ENCODE assay signal across 29 mouse cellular contexts in the genomic region with DNA sequence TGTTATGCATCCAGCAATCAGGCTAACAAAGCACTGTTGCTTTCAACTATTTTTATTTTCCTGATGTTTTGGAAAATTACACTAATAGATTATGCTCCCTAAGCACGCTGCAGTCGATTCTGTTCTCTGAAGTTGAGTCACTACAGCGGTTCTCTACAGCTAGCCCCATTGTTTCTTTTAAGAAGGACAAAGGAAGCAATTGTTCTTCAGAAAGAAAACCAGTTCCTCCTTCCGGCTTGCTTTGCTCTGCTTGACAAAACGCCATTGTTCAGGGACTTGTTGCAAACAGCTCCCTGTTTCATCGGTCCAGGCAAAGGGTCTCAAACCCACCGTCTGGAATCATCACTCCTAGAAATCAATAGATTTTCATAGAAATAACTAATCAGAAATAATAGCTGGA.
DNase-seq lines count a peak whose midpoint lies in the region; ATAC-seq and TF ChIP-seq lines count a peak whose summit lies in the region.
"Had no signal": no experiment of that assay in that cellular context is flagged by ENCODE, and none has a peak within 500 bp of the region (broad histone marks: within the 10 kb centered on the region; RNA-seq: fewer than 3 reads in every experiment).

No protein-coding gene starts in this region.

- TF ChIP-seq CTCF in hindbrain, postnatal 0 days (IDR thresholded peaks at IDR 0.05; ENCODE audit: low read depth): no peak

- no peak overlapping the region for H3K9ac ChIP-seq in hindbrain, embryonic 11.5 days (ENCODE audit: low read depth, low read length)
- H3K9ac ChIP-seq in hindbrain, postnatal 0 days (replicated peaks; ENCODE audit: low read length): no peak overlapping the region
- H3K9ac ChIP-seq: embryonic facial prominence, embryonic 15.5 days; forebrain, embryonic 15.5 days; heart, embryonic 12.5 days; hindbrain, embryonic 15.5 days; limb, embryonic 13.5 days; lung, embryonic 15.5 days; midbrain, embryonic 15.5 days; stomach, embryonic 15.5 days had no signal

- H3K27ac ChIP-seq in hindbrain, embryonic 11.5 days (ENCODE audit: low read depth, low read length): no peak overlapping the region
- H3K27ac ChIP-seq in hindbrain, postnatal 0 days: no peak overlapping the region
- H3K27ac ChIP-seq: embryonic facial prominence, embryonic 15.5 days; heart, adult 2 months; hindbrain, embryonic 15.5 days; kidney, postnatal 0 days; limb, embryonic 13.5 days; lung, embryonic 15.5 days; midbrain, embryonic 15.5 days; stomach, embryonic 15.5 days had no signal

- whole genome bisulfite sequencing in hindbrain, embryonic 11.5 days: 39% methylated on average over 7 of the region's 7 CpGs
- WGBS in hindbrain, postnatal 0 days: 25% methylated on average over 7 of the region's 7 CpGs

- peak; percentile 5 for DNase-seq in hindbrain, embryonic 11.5 days (ENCODE audit: low spot score)
- DNase-seq in hindbrain, postnatal 0 days (ENCODE audit: low spot score): no peak
- DNase-seq in right cerebral cortex, adult 18-20 months: peak; percentile 8
- no peak for DNase-seq in right cerebral cortex, postnatal 14 days
- peak; percentile 73 for DNase-seq in ZHBTc4 (ENCODE audit: low read depth, low spot score)
- peak; percentile 84 for DNase-seq in retina, postnatal 1 day
- no peak for DNase-seq in cerebellum, adult 11-12 months
- DNase-seq: adrenal gland, postnatal 25 days; B cell, adult 2 months; cerebellum, postnatal 14 days; heart, adult 2 months; kidney, adult 8-10 months; kidney, postnatal 4 days; layer of hippocampus, adult 9-11 months; right cerebral cortex, postnatal 25 days; thymus, postnatal 14 days had no signal

- no peaks in the 10 kb centered on the region for H3K27me3 ChIP-seq in hindbrain, embryonic 11.5 days (ENCODE audit: control insufficient read depth, insufficient read depth, low read length)
- no peaks in the 10 kb centered on the region for H3K27me3 ChIP-seq in hindbrain, postnatal 0 days (ENCODE audit: insufficient read depth, low read length)
- H3K27me3 ChIP-seq: embryonic facial prominence, embryonic 15.5 days; forebrain, embryonic 15.5 days; heart, embryonic 12.5 days; hindbrain, embryonic 15.5 days; limb, embryonic 13.5 days; lung, embryonic 15.5 days; midbrain, embryonic 15.5 days; stomach, embryonic 15.5 days had no signal

- ATAC-seq in hindbrain, embryonic 11.5 days (ENCODE audit: low FRiP score): no peak
- ATAC-seq in hindbrain, postnatal 0 days: no peak
- ATAC-seq in erythroblast, adult 5-6 weeks (replicated peaks; ENCODE audit: low FRiP score, poor library complexity, severe bottlenecking): no peak
- ATAC-seq: forebrain, embryonic 15.5 days; midbrain, embryonic 15.5 days; Patski had no signal

- H3K4me1 ChIP-seq in hindbrain, embryonic 11.5 days (replicated peaks; ENCODE audit: control insufficient read depth, insufficient read depth, low read length): no peaks in the 10 kb centered on the region
- no peaks in the 10 kb centered on the region for H3K4me1 ChIP-seq in hindbrain, postnatal 0 days (ENCODE audit: insufficient read depth, low read length)
- H3K4me1 ChIP-seq: embryonic facial prominence, embryonic 15.5 days; forebrain, embryonic 15.5 days; heart, embryonic 12.5 days; limb, embryonic 13.5 days; lung, embryonic 15.5 days; stomach, embryonic 15.5 days had no signal

- no peak overlapping the region for H3K4me2 ChIP-seq in hindbrain, embryonic 11.5 days (replicated peaks; ENCODE audit: low read depth, low read length)
- no peak overlapping the region for H3K4me2 ChIP-seq in hindbrain, postnatal 0 days (ENCODE audit: low read depth, low read length)
- H3K4me2 ChIP-seq: embryonic facial prominence, embryonic 15.5 days; forebrain, embryonic 15.5 days; heart, embryonic 12.5 days; hindbrain, embryonic 15.5 days; limb, embryonic 13.5 days; liver, embryonic 11.5 days; lung, embryonic 15.5 days; midbrain, embryonic 15.5 days; stomach, embryonic 15.5 days had no signal

- no peaks in the 10 kb centered on the region for H3K36me3 ChIP-seq in hindbrain, embryonic 11.5 days (ENCODE audit: control insufficient read depth, insufficient read depth, low read length)
- H3K36me3 ChIP-seq in hindbrain, postnatal 0 days (ENCODE audit: insufficient read depth, low read length): no peaks in the 10 kb centered on the region
- H3K36me3 ChIP-seq: embryonic facial prominence, embryonic 15.5 days; forebrain, embryonic 15.5 days; G1E; heart, embryonic 12.5 days; hindbrain, embryonic 15.5 days; limb, embryonic 13.5 days; lung, embryonic 15.5 days; midbrain, embryonic 15.5 days; stomach, embryonic 15.5 days had no signal

- no peak overlapping the region for H3K4me3 ChIP-seq in hindbrain, embryonic 11.5 days (ENCODE audit: low read depth, low read length)
- no peak overlapping the region for H3K4me3 ChIP-seq in hindbrain, postnatal 0 days (ENCODE audit: low read length)
- H3K4me3 ChIP-seq: embryonic facial prominence, embryonic 15.5 days; forebrain, embryonic 15.5 days; heart, adult 2 months; heart, embryonic 12.5 days; hindbrain, embryonic 15.5 days; limb, embryonic 13.5 days; lung, embryonic 15.5 days; midbrain, embryonic 15.5 days; stomach, embryonic 15.5 days had no signal

- H3K9me3 ChIP-seq in hindbrain, embryonic 11.5 days (ENCODE audit: control insufficient read depth, low read length): no peaks in the 10 kb centered on the region
- no peaks in the 10 kb centered on the region for H3K9me3 ChIP-seq in hindbrain, postnatal 0 days (ENCODE audit: low read length)
- H3K9me3 ChIP-seq: embryonic facial prominence, embryonic 15.5 days; forebrain, embryonic 15.5 days; hindbrain, embryonic 15.5 days; limb, embryonic 13.5 days; lung, embryonic 15.5 days; midbrain, embryonic 15.5 days; stomach, embryonic 15.5 days had no signal

Comparison
In these comparisons a context has a peak if more than half of its experiments do, and no peak if none do; other contexts are left out.
1. DNase-seq: peak in hindbrain, embryonic 11.5 days (single experiment), right cerebral cortex, adult 18-20 months (single experiment), ZHBTc4 (single experiment) and retina, postnatal 1 day (single experiment); none in hindbrain, postnatal 0 days (single experiment), right cerebral cortex, postnatal 14 days (single experiment) and cerebellum, adult 11-12 months (single experiment).